Mouse (Mus musculus) forebrain, postnatal 0 days (tissue): ENCODE results near the gene Mmp25. TPM values are rescaled to one million over a fixed set of nuclear protein-coding genes. Genes with fewer than 3 reads are reported as not detected.

Source experiments
- ATAC-seq: fragments of 200-750 bp; cut with Nextera tagmentation; 2 replicates; pipeline ENCODE4 v1.8.0; 2017; ENCODE audit warnings: mild to moderate bottlenecking, moderate library complexity
- DNase-seq: peaks from one replicate; pipeline ENCODE4 v3.0.0-alpha.2; 2015
- H3K27ac ChIP-seq: fragments of 300-500 bp; sonication (generic); 2 replicates; pipeline ENCODE4 v1.5.1; 2014; ENCODE audit warnings: low read depth, mild to moderate bottlenecking, antibody characterized with exemption, low read length, moderate library complexity, mixed read lengths
- H3K27me3 ChIP-seq: fragments of 300-500 bp; sonication (generic); 2 replicates; pipeline ENCODE4 v1.6.1; 2014; ENCODE audit warnings: mild to moderate bottlenecking, low read length, mixed read lengths; ENCODE audit not compliant: insufficient read depth
- H3K36me3 ChIP-seq: fragments of 300-500 bp; sonication (generic); 2 replicates; pipeline ENCODE4 v1.6.1; 2014; ENCODE audit warnings: mild to moderate bottlenecking, moderate library complexity; ENCODE audit not compliant: insufficient read depth
- H3K4me1 ChIP-seq: fragments of 300-500 bp; sonication (generic); 2 replicates; pipeline ENCODE4 v1.6.1; 2014; ENCODE audit warnings: antibody characterized with exemption; ENCODE audit not compliant: insufficient read depth
- H3K4me2 ChIP-seq: fragments of 300-500 bp; sonication (generic); 2 replicates; pipeline ENCODE4 v1.6.1; 2014; ENCODE audit warnings: low read depth, mild to moderate bottlenecking, moderate library complexity
- H3K4me3 ChIP-seq: fragments of 300-500 bp; sonication (generic); 2 replicates; pipeline ENCODE4 v1.5.1; 2014; ENCODE audit warnings: low read depth, low read length, mixed read lengths
- H3K9ac ChIP-seq: fragments of 300-500 bp; sonication (generic); 2 replicates; pipeline ENCODE4 v1.6.1; 2014; ENCODE audit warnings: mild to moderate bottlenecking
- H3K9me3 ChIP-seq: fragments of 300-500 bp; sonication (generic); 2 replicates; pipeline ENCODE4 v1.6.1; 2016; ENCODE audit warnings: low read length
- CTCF ChIP-seq: sonication (generic); IDR thresholded peaks from 2 replicates; pipeline ENCODE4 v1.5.1; 2016; ENCODE audit warnings: antibody characterized with exemption, control low read depth, low read depth
- WGBS: fragments of 180-500 bp; shearing (Covaris S2); extraction: QIAGEN DNeasy Blood & Tissue Kit; methylation state at CpG from one replicate; pipeline ENCODE4 v1.1.7; 2014; 5-methylcytosine and 5-hydroxymethylcytosine counted together
- polyA plus RNA-seq: library from polyadenylated mRNA; unstranded; fragments of >200 nt; fragmentation: Nextera tagmentation; extraction: Ambion mirVana; gene quantifications from 2 replicates; pipeline ENCODE4 v1.2.1, GENCODE M21; 2015
- total RNA-seq: library from RNA; depleted of rRNA; stranded (reverse); fragments of >200 nt; gene quantifications from 2 replicates; pipeline ENCODE4 v1.2.3, GENCODE M21; 2014

Gene Mmp25
- total and polyA plus RNA-seq, 2 experiments from 2014 or later, result 0.48 to 1.1 TPM

- DNase-seq (no peak), ATAC-seq (no peak)
- H3K27ac ChIP-seq, result no peak overlapping the region
- no peak overlapping the region for H3K9ac ChIP-seq
- peaks cover 9% of the 10 kb centered on the region; the same call in 1 of the 2 replicates for H3K4me1 ChIP-seq
- peaks cover 30% of the 10 kb centered on the region for H3K27me3 ChIP-seq
- no peaks in the 10 kb centered on the region for H3K9me3 ChIP-seq
- no peak for TF ChIP-seq CTCF
- H3K4me2 ChIP-seq, result no peak overlapping the region
- no peaks in the 10 kb centered on the region for H3K36me3 ChIP-seq
- 69% methylated on average over 10 of the region's 10 CpGs for WGBS
- no peak overlapping the region for H3K4me3 ChIP-seq
These were observed 36.0 kb upstream of the Mmp25 start for GRCm38 (mm10) chr17:23681086-23681485.

DNA sequence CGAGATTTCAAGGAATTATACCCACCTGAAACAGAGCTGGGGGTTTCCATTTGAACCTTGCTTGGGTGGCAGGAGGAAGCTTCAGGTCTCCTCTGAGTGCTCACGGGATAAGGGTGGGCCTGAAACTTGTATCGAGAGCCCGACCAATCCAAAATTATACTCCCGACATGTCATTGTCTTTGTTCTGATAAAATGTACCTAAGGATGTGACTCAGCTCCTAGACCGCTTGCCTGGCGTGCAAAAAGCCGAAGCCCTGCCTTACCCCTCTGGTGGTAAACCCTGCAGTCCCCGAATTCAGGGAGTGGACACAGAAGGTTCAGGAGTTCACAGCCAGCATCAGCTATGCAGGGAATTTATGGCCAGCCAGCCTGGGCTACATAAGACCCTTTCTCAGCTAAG is 35.3 kb upstream of the Mmp25 start:
- H3K27ac ChIP-seq, result no peak overlapping the region
- no peaks in the 10 kb centered on the region for H3K36me3 ChIP-seq
- H3K4me2 ChIP-seq, result no peak overlapping the region
- ATAC-seq (no peak), DNase-seq (no peak)
- 87% methylated on average over 9 of the region's 9 CpGs for WGBS
- H3K4me1 ChIP-seq, result peaks cover 10% of the 10 kb centered on the region; the same call in 1 of the 2 replicates
- H3K4me3 ChIP-seq, result no peak overlapping the region
- peaks cover 30% of the 10 kb centered on the region for H3K27me3 ChIP-seq
- no peaks in the 10 kb centered on the region for H3K9me3 ChIP-seq
- no peak overlapping the region for H3K9ac ChIP-seq
- no peak for TF ChIP-seq CTCF

GRCm38 (mm10) chr17:23679127-23679835 is 34.2 kb upstream of the Mmp25 start, which contains the start of gene Cldn6:
TSS of gene Cldn6 (plus strand) at chr17:23679249.
- WGBS, result 4% methylated on average over 38 of the region's 38 CpGs
- no peak within 1 kb of the TSS for H3K9ac ChIP-seq
- no peak for ATAC-seq

GRCm38 (mm10) chr17:23677236-23677679 is 32.2 kb upstream of the Mmp25 start, which contains the start of gene Tnfrsf12a:
TSS of gene Tnfrsf12a (minus strand) at chr17:23677468.
- Histone ChIP-seq H3K4me3 (peak within 1 kb of the TSS; percentile 39), H3K27ac (no peak within 1 kb of the TSS), H3K4me1 (peaks cover 18% of the 10 kb centered on the region; the same call in 1 of the 2 replicates), H3K27me3 (peaks cover 30% of the 10 kb centered on the region), H3K4me2 (peak within 1 kb of the TSS; percentile 70), H3K36me3 (no peaks in the 10 kb centered on the region), H3K9ac (peak within 1 kb of the TSS; percentile 23; the same call in 1 of the 2 replicates), H3K9me3 (no peaks in the 10 kb centered on the region)
- peak; percentile 21; the same call in 1 of the 2 replicates for ATAC-seq
- WGBS, result 1% methylated on average over 34 of the region's 34 CpGs
- DNase-seq, result peak; percentile 80
- TF ChIP-seq CTCF, result no peak

More at GRCm38 (mm10) chr17:23679127-23679835, 34.2 kb upstream of the Mmp25 start, which contains the start of gene Cldn6:
- no peak for TF ChIP-seq CTCF
- Histone ChIP-seq H3K4me3 (0 out of 2 replicates have a peak within 1 kb of the TSS, but pooled peaks have one; percentile 5), H3K27ac (no peak within 1 kb of the TSS), H3K27me3 (peaks cover 30% of the 10 kb centered on the region), H3K4me2 (0 out of 2 replicates have a peak within 1 kb of the TSS, but pooled peaks have one; percentile 24), H3K36me3 (no peaks in the 10 kb centered on the region), H3K4me1 (peaks cover 17% of the 10 kb centered on the region; the same call in 1 of the 2 replicates), H3K9me3 (no peaks in the 10 kb centered on the region)
- DNase-seq, result no peak

DNA sequence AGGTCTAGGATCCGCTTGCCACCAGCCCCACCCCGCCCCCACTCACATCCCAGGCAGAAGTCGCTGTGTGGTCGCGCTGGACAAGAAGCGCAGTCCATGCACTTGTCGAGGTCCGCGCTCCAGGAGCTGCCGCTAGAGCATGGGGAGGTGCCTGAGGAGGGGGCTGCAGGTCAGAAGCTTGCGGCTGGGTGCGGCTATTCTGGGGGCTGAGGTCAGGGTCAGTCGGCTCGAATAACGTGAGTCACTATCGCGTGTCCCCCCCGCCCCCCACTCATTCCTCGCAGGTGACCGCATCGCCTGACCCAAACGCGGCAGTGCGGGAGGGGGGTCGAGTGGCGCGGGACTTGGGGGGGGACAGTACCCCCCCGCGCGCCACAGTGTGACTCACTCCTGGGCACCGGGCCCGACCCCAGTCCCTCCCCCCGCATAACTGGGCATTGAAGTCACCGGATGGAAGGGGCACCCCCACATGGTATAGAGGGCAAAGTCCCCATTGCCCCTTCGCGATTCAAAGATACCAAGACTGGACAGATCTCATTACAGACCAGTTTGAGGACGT is 31.5 kb upstream of the Mmp25 start:
- DNase-seq (no peak), ATAC-seq (no peak)
- peak overlapping the region; percentile 23; the same call in 1 of the 2 replicates for H3K9ac ChIP-seq
- H3K4me1 ChIP-seq, result peaks cover 18% of the 10 kb centered on the region; the same call in 1 of the 2 replicates
- H3K4me3 ChIP-seq, result peak overlapping the region; percentile 39
- no peak for TF ChIP-seq CTCF
- under 1% methylated on average over 37 of the region's 37 CpGs for WGBS
- H3K27ac ChIP-seq, result no peak overlapping the region
- peaks cover 30% of the 10 kb centered on the region for H3K27me3 ChIP-seq
- no peaks in the 10 kb centered on the region for H3K9me3 ChIP-seq
- H3K4me2 ChIP-seq, result peak overlapping the region; percentile 70
- H3K36me3 ChIP-seq, result no peaks in the 10 kb centered on the region

- 14% methylated on average over 15 of the region's 15 CpGs for WGBS
- H3K4me2 ChIP-seq, result peak overlapping the region; percentile 70
- H3K9me3 ChIP-seq, result no peaks in the 10 kb centered on the region
- no peaks in the 10 kb centered on the region for H3K36me3 ChIP-seq
- ATAC-seq, result no peak
- DNase-seq, result no peak
- no peak for TF ChIP-seq CTCF
- no peak overlapping the region for H3K9ac ChIP-seq
- peaks cover 24% of the 10 kb centered on the region for H3K27me3 ChIP-seq
- no peak overlapping the region for H3K4me3 ChIP-seq
- H3K4me1 ChIP-seq, result peaks cover 18% of the 10 kb centered on the region; the same call in 1 of the 2 replicates
- no peak overlapping the region for H3K27ac ChIP-seq
These were observed 30.6 kb upstream of the Mmp25 start for GRCm38 (mm10) chr17:23675564-23676281.
